Mouse (Mus musculus) retina, postnatal 7 days (tissue): ENCODE results near the gene Ring1.
"Not testable (repeated sequence)": the region's sequence is repeated elsewhere in the genome, so short reads cannot be mapped to it uniquely, and the experiment has no call there.

Experiments used
- DNase-seq: peaks from one replicate; pipeline ENCODE4 v3.0.0-alpha.2; 2012; ENCODE audit warnings: low read depth, low spot score

The Ring1 gene

GRCm38 (mm10) chr17:34029150-34029889 lies 4.8 kb upstream of the Ring1 start:
- no peak for DNase-seq

- no peak for DNase-seq
These were observed 4.1 kb upstream of the Ring1 start for GRCm38 (mm10) chr17:34028501-34029149.

- DNase-seq, result peak; percentile 80
These were observed 3.3 kb upstream of the Ring1 start, which contains the start of gene H2-Ke6 for GRCm38 (mm10) chr17:34027656-34028223. Gene H2-Ke6, minus strand, starts transcription at chr17:34028060.

GRCm38 (mm10) chr17:34026917-34027655 lies 2.6 kb upstream of the Ring1 start:
- no peak for DNase-seq

- no peak for DNase-seq
These were observed 1.7 kb upstream of the Ring1 start for GRCm38 (mm10) chr17:34026221-34026620.

GRCm38 (mm10) chr17:34025756-34026151 lies 1.3 kb upstream of the Ring1 start:
- no peak for DNase-seq

- DNase-seq, result no peak
These were observed 628 bp upstream of the Ring1 start for GRCm38 (mm10) chr17:34024861-34025755.

GRCm38 (mm10) chr17:34023678-34024077 lies 802 bp downstream of the Ring1 start:
- DNase-seq, result no peak

GRCm38 (mm10) chr17:34022987-34023386 lies 1.5 kb downstream of the Ring1 start:
- no peak for DNase-seq

- DNase-seq, result no peak
These were observed 2.1 kb downstream of the Ring1 start for GRCm38 (mm10) chr17:34022414-34022783.

- no peak for DNase-seq
These were observed 2.7 kb downstream of the Ring1 start for GRCm38 (mm10) chr17:34021539-34022413.

- DNase-seq, result no peak
These were observed 11.0 kb downstream of the Ring1 start for GRCm38 (mm10) chr17:34013436-34013835.

GRCm38 (mm10) chr17:34010156-34010555 lies 14.3 kb downstream of the Ring1 start:
- DNase-seq, result no peak

- DNase-seq, result no peak
These were observed 17.9 kb downstream of the Ring1 start for GRCm38 (mm10) chr17:34006570-34006969.

- no peak for DNase-seq
These were observed 21.1 kb downstream of the Ring1 start for GRCm38 (mm10) chr17:34003426-34003825.

- not testable (repeated sequence) for DNase-seq
These were observed 23.7 kb downstream of the Ring1 start for GRCm38 (mm10) chr17:34000796-34001195.

- DNase-seq, result peak; percentile 37
These were observed 24.3 kb downstream of the Ring1 start, which contains the start of gene H2-K1 for GRCm38 (mm10) chr17:34000150-34000537. Gene H2-K1, minus strand, starts transcription at chr17:34000347.

- no peak for DNase-seq
These were observed 24.9 kb downstream of the Ring1 start for GRCm38 (mm10) chr17:33999341-34000149.

- not testable (repeated sequence) for DNase-seq
These were observed 25.8 kb downstream of the Ring1 start for GRCm38 (mm10) chr17:33998697-33999096.
